Mouse (Mus musculus) frontal cortex, postnatal 25 days (tissue): ENCODE results near the gene Pbx3.

ENCODE experiments used
- DNase-seq, 2 experiments: peaks; one replicate each; pipeline ENCODE4 v3.0.0; 2022; ENCODE audit warnings: low spot score in 2 of 2

Gene Pbx3

DNA sequence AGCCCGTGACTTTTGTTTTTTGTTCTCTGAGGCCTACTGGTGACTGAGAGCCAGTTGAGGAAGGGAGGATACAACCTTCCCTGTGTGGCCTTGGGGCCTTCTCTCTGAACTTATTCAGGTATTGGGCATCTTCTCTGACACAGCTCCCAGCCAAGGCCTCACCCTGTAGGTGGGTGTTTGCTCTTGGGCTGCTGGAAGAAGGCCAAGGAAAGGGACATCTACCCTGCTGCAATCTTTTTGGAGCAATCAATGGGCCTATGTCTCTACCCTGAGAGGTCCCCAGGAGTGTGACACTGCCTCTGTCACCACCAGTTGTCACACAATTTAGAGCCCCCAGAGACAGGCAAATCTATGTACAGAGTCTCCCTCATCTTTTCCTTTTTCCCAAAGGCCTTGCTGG lies 226.5 kb downstream of the Pbx3 start:
- no peak for DNase-seq

- peak in 1 of 2 experiments; percentile 31 for DNase-seq
These were observed 233.3 kb downstream of the Pbx3 start for GRCm38 (mm10) chr2:34139470-34140158.

DNA sequence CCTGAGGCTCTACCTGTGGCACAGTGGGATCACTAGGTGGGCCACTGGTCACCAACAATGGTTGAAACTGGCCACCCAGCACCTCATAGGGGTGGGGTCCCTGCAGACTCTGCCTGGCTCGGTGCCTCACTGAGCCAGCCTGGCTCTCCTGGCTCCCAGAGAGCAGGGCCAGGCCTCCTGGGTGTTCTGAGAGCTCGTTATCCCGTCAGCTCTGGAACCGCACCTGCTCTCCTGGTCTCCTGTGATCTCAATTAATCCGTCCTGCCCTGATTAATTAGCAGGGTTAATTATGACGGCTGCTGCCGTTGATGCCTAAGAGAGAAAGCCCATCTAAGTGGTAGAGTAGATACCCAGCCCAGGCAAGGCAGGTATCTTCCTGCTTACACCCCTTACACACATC lies 237.6 kb downstream of the Pbx3 start:
- no peak for DNase-seq

DNA sequence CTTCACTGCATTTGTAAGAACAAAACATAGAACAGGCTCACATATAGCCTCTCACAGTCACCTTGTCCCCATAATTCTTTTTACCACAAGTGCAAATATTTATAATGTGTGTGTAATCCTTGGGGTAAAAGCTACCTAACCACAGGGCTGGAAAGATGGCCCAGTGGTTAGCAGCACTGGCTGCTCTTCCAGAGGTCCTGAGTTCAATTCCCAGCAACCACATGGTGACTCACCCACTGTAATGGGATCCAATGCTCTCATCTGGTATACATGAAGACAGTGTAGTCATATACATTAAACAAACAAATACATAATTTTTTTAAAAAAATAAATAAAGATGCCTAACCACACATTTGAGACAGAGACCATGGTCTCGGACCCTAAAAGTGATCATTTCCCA lies 240.2 kb downstream of the Pbx3 start:
- no peak for DNase-seq

DNA sequence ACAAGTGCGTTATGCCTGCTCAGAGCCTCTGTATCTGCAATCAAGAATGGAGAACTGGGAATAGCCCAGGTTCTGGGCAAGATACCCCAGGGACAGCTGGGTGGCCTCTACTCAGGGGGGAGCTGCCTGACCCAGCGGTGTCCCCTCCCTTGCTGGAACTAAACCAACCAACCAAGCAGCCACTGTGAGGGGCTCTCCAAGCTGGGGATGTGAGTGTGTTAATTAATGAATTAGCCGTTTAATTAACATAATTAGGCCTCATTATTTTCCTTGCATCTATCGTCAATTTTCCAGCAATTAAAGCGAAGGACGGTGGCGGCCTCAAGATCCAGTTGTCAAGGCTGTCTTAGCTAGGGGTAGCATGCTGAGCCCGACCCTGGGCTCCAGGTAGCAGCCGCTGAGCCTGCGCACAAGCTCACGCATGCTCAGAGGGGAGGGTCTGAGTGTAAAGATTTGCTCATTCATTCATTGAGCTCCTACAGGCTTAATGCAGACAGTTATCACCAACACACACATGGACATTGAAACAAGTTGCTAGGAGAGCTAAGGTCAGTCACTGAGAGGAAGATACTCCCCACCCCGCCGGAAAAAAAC lies 243.2 kb downstream of the Pbx3 start:
- no peak for DNase-seq

DNA sequence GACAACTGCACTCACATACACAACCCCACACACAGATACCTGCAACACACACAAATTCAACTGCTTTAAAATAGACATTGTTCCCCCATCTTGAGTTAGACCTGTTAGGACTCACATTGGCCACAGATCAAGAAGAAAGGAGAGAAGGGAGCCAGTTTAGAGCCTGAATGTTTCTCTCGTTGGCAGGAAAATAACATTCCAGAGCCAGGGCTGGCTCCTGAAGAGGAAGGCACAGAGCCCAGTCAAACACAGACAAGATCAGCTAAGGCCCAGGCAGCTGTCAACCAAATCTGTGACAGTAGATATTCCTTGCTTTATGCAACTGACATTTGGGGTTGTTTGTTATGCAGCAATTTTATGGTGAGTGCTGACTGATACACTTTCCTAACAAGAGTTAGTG lies 245.1 kb downstream of the Pbx3 start:
- no peak for DNase-seq

GRCm38 (mm10) chr2:34123896-34124295 lies 249.0 kb downstream of the Pbx3 start:
- no peak for DNase-seq
